Mouse (Mus musculus): ENCODE measurements around the gene Palb2.

DNA sequence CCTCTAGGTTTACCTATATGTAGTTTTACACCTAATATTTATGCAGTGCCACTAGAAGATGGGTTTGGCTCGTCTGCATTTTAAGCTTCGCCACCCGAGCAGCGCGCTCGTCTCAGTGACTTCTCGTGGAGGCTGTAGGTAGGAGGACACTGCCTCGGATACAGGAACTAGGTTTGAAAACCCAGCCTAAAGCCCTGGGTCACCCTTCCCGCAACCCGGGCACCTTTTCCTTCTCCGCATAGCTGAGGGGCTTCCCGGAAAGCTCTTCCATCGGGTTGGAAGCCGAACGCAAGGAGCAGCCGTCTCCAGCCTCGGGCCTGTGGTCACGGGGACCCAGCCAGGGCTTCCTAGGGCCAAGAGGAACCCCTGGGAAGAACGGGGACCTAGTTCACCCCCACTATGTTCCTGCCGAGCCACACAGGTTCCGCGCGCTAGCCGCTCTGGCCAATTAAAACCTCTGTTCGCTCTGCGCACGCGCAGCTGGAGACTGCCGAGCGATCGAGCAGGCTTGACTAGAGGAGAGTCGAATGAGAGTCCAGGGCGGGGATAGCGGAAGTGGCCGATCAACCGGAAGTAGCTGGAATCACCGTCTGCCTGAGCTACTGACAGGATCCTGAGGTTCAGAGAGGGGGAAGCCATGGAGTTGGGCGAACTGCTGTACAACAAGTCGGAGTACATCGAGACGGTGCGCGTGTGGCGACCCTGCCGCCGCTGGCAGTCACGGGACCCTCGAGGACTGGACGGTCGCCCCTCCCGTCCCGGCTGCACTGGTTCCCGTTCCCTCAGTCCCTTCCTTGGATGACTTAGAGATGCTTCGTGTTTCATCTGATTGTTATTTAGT lies at the start of gene Palb2, which contains the start of gene Dctn5:
- no peak for TF ChIP-seq CTCF (IDR thresholded peaks at IDR 0.05; ENCODE audit: borderline replicate concordance, extremely low read depth, insufficient read depth, insufficient read length)
- no peak for TF ChIP-seq POLR2A (IDR thresholded peaks at IDR 0.05; ENCODE audit: borderline replicate concordance, extremely low read depth, insufficient read depth, insufficient read length, poor library complexity, severe bottlenecking)

All from brain, embryonic 14.5 days (tissue).